Mouse (Mus musculus) Patski (cell line): ENCODE measurements around the gene Mt4. TPM values are rescaled to one million over a fixed set of nuclear protein-coding genes. Genes with fewer than 3 reads are reported as not detected.
A peak's percentile ranks its signal among the peaks of the same experiment; 100 is the strongest.

Source experiments
- ATAC-seq: fragments of 100-300 bp; one replicate; pipeline ENCODE4 v1.8.0; 2021
- CTCF ChIA-PET: fragments of 350-600 bp; sonication (Branson Sonifier 250); formaldehyde crosslinking; loops from one replicate; lab custom pipeline; 2022; ENCODE audit warnings: inconsistent platforms; lab: Charles Lee
- POLR2A ChIA-PET: fragments of 350-600 bp; sonication (Branson Sonifier 250); formaldehyde crosslinking; loops from one replicate; lab custom pipeline; 2022; ENCODE audit warnings: antibody characterized with exemption, inconsistent platforms; lab: Charles Lee
- DNase-seq: peaks from one replicate; pipeline ENCODE4 v3.0.0-alpha.2; 2011; ENCODE audit warnings: low read depth, low spot score
- H3K27me3 ChIP-seq: fragments of 371-371 bp; one replicate; pipeline ENCODE4 v1.5.1; 2021
- CTCF ChIP-seq: fragments of 100-300 bp; IDR thresholded peaks from one replicate; pipeline ENCODE4 v1.5.1; 2021
- in situ Hi-C: fragments of 300-500 bp; cut with MboI; formaldehyde crosslinking; loops from 3 replicates; pipeline ENCODE4 v1.11.1; 2018; ENCODE audit warnings: low pct_unique_long_range_greater_than_20kb, mixed read lengths
- polyA plus RNA-seq: library from polyadenylated mRNA; unstranded; gene quantifications from one replicate; pipeline ENCODE4 v1.2.3, GENCODE M21; 2021

Mt4 gene
- polyA plus RNA-seq: not detected

DNA sequence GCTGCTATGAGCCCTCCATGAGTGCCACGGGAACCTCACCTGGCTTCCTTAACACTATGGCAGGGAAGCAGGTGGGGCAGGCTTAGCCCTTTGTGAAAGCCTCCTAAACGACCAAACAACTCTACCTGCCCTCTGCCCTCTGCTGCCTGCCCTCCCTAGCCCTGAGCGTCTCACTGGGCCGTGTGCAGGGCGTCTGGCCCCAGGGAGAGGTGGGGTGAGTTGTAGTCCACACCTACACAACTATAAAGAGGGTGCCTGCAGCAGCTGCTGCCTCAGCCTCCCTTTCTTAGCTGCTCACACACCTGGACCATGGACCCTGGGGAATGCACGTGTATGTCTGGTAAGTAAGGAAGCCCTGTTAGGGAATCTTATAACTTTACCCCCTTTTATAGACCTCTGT is at the start of gene Mt4:
TSS of gene Mt4 (plus strand) at position 265 of the 400 bp plus-strand sequence.
- in situ Hi-C loops: no loop called here
- no peak for DNase-seq
- ATAC-seq: no peak
- ChIA-PET CTCF (no interaction called here), POLR2A (no interaction called here)
- no peaks in the 10 kb centered on the region for H3K27me3 ChIP-seq
- no peak for TF ChIP-seq CTCF

- TF ChIP-seq CTCF: no peak
- no peak for ATAC-seq
- ChIA-PET POLR2A (interaction anchor here (0.7 kb wide), 1 partner anchor 199 kb away, joined by 3 read pairs; no protein-coding TSS in a partner anchor), CTCF (interaction anchor here (0.6 kb wide), 1 partner anchor 746 kb away, joined by 4 read pairs; no protein-coding TSS in a partner anchor)
- DNase-seq: no peak
- in situ Hi-C loops: no loop called here
- no peaks in the 10 kb centered on the region for H3K27me3 ChIP-seq
Measured at GRCm38 (mm10) chr8:94087964-94088363, 49.0 kb upstream of the Mt4 start.

DNA sequence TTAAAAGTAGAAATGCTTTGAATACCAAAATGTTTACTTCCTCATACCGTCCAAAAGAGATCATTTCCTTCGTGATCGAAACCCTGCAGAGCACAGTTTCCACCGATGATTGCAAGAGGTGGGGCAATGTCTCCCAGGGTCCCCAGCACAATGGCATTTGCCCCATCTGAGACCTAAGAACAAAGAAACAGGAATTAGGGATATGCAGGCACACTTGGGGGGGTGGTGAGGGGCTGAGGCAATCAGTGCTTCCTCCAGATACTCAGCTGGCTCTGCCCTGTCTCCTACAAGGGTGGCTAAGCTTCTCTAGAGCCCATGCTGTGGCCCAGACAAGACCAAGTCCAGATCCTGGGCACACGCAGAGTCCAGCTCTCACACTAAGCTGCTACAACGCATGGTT is 47.3 kb upstream of the Mt4 start:
- ATAC-seq (no peak), DNase-seq (no peak)
- no peak for TF ChIP-seq CTCF
- ChIA-PET POLR2A (no interaction called here), CTCF (no interaction called here)
- H3K27me3 ChIP-seq: no peaks in the 10 kb centered on the region
- in situ Hi-C loops: no loop called here

GRCm38 (mm10) chr8:94092848-94093247 is 44.1 kb upstream of the Mt4 start:
- CTCF ChIA-PET: interaction anchor here (0.8 to 1.8 kb wide), 4 partner anchors 13 to 107 kb away, joined by 3 to 4 read pairs (median 3); no protein-coding TSS in a partner anchor
- no peaks in the 10 kb centered on the region for H3K27me3 ChIP-seq
- DNase-seq: no peak
- no peak for TF ChIP-seq CTCF
- no peak for ATAC-seq
- in situ Hi-C loops: no loop called here
- POLR2A ChIA-PET: interaction anchor here (1.2 kb wide), 1 partner anchor 113 kb away, joined by 3 read pairs; no protein-coding TSS in a partner anchor

DNA sequence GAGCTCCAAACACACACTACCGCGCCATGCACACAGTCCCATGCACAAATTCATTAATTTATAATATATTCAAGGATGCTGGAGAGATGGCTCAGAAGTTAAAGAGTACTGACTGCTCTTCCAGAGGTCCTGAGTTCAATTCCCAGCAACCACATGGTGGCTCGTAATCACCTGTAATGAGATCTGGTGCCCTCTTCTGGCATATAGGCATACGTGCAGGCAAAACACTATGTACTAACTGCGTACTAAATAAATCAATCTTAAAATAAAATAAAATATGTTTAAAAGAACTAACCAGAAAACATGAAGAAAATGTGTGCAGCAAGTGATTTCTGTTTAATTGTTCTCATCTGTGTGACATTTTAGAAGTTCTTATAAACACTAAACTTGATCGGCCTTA is 42.7 kb upstream of the Mt4 start:
- TF ChIP-seq CTCF: peak; percentile 70
- H3K27me3 ChIP-seq: no peaks in the 10 kb centered on the region
- DNase-seq (no peak), ATAC-seq (no peak)
- ChIA-PET CTCF (interaction anchor here (1.0 to 1.8 kb wide), 2 partner anchors 16 to 105 kb away, joined by 3 to 4 read pairs; no protein-coding TSS in a partner anchor), POLR2A (interaction anchor here (1.2 kb wide), 1 partner anchor 111 kb away, joined by 3 read pairs; no protein-coding TSS in a partner anchor)
- in situ Hi-C loops: no loop called here

GRCm38 (mm10) chr8:94098081-94098974 is 38.7 kb upstream of the Mt4 start, which contains the start of gene Bbs2:
Gene Bbs2, minus strand, starts transcription at chr8:94098928.
- in situ Hi-C loops: no loop called here
- peak; percentile 52 for TF ChIP-seq CTCF
- peaks cover 8% of the 10 kb centered on the region for H3K27me3 ChIP-seq
- DNase-seq (peak; percentile 74), ATAC-seq (peak; percentile 96)
- CTCF ChIA-PET: interaction anchor here (2.9 to 4.3 kb wide), 2 partner anchors 102 to 107 kb away, joined by 9 to 21 read pairs; no protein-coding TSS in a partner anchor
- POLR2A ChIA-PET: interaction anchor here (0.5 to 1.4 kb wide), 4 partner anchors 32 to 376 kb away, joined by 3 to 4 read pairs (median 3); no protein-coding TSS in a partner anchor

GRCm38 (mm10) chr8:94098996-94099395 is 38.0 kb upstream of the Mt4 start:
- ATAC-seq: no peak
- POLR2A ChIA-PET: interaction anchor here (1.1 to 1.4 kb wide), 2 partner anchors 42 to 101 kb away, joined by 3 read pairs; no protein-coding TSS in a partner anchor
- in situ Hi-C loops: no loop called here
- CTCF ChIA-PET: interaction anchor here (2.9 to 4.3 kb wide), 2 partner anchors 101 to 107 kb away, joined by 9 to 21 read pairs; no protein-coding TSS in a partner anchor
- H3K27me3 ChIP-seq: peaks cover 8% of the 10 kb centered on the region
- no peak for DNase-seq
- no peak for TF ChIP-seq CTCF

- CTCF ChIA-PET: interaction anchor here (1.1 to 2.6 kb wide), 2 partner anchors 11 to 95 kb away, joined by 3 to 9 read pairs; no protein-coding TSS in a partner anchor
- DNase-seq (no peak), ATAC-seq (no peak)
- peak; percentile 42 for TF ChIP-seq CTCF
- POLR2A ChIA-PET: no interaction called here
- in situ Hi-C loops: loop anchor here (5.0 kb wide), 1 partner anchor 98 kb away; no protein-coding TSS in a partner anchor
- peaks cover 14% of the 10 kb centered on the region for H3K27me3 ChIP-seq
Measured at GRCm38 (mm10) chr8:94104146-94104545, 32.9 kb upstream of the Mt4 start.

DNA sequence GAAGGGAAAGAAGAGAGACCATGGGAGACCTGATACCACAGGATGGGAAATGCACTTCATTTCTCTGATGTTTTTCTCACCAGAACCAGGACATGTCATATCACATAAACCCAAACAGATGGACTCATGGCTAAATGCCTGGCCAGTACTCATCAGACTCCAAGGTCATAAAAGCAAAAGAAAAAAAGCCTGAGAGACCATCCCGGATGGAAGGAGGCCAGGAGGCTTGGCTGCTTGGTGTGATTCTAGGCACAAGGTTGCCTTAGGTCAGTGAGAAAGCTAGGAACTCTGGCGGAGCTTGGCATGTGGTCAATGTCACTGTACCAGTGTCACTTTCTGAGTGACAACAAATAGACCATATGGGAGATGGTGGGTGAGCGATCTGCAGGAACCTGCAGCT is 29.1 kb upstream of the Mt4 start:
- no peak for TF ChIP-seq CTCF
- ChIA-PET POLR2A (no interaction called here), CTCF (no interaction called here)
- H3K27me3 ChIP-seq: peaks cover 8% of the 10 kb centered on the region
- DNase-seq: no peak
- no peak for ATAC-seq
- in situ Hi-C loops: no loop called here

DNA sequence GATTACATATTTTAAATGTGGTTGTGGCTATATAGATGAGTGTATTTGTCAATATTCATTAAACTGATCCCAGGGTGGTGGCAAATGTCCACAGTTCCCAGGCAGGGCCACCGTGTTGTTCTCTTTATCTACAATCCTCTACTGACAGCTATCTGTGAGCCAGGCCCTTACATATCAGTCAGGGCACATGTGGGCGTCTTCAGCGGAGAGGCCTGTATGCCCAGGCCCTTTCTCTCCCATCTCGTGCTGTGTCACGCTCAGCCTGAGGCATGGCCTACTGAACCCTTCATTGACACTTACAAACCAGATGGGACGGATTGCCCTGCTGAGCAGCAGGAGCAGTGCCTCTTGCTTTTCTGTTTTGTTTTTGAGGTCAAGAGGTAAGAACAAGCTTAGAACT is 27.6 kb upstream of the Mt4 start:
- no peak for DNase-seq
- TF ChIP-seq CTCF: no peak
- ChIA-PET CTCF (interaction anchor here (0.7 to 1.3 kb wide), 2 partner anchors 15 to 90 kb away, joined by 3 to 5 read pairs; no protein-coding TSS in a partner anchor), POLR2A (no interaction called here)
- in situ Hi-C loops: no loop called here
- peaks cover 6% of the 10 kb centered on the region for H3K27me3 ChIP-seq
- ATAC-seq: no peak
